Mouse (Mus musculus): ENCODE measurements around the gene Hykk. TPM values are rescaled to one million over a fixed set of nuclear protein-coding genes. Genes with fewer than 3 reads are reported as not detected.

Gene Hykk
- 2.8 and 3.1 TPM in 2 replicates for polyA plus RNA-seq (2014; fragmentation: Nextera tagmentation; extraction: Ambion mirVana)

- Histone ChIP-seq H3K4me3 (ENCODE audit: control insufficient read depth in 1 of 2, insufficient read depth in 1 of 2, low read depth in 1 of 2, low read length in 2 of 2) (peak within 1 kb of the TSS; percentile 73 to 79), H3K36me3 (ENCODE audit: control insufficient read depth, insufficient read depth, low read length) (0 out of 2 replicates have a peak, but pooled peaks cover under 1% of the 10 kb centered on the region), H3K9ac (ENCODE audit: low read length) (peak within 1 kb of the TSS; percentile 82), H3K9me3 (ENCODE audit: control insufficient read depth, low read length) (no peaks in the 10 kb centered on the region), H3K27me3 (ENCODE audit: control insufficient read depth, insufficient read depth, low read length) (no peaks in the 10 kb centered on the region), H3K4me2 (ENCODE audit: low read length) (peak within 1 kb of the TSS; percentile 77), H3K27ac (replicated peaks in 1 of 2; ENCODE audit: control insufficient read depth in 1 of 2, insufficient read depth in 1 of 2, low read depth in 2 of 2, low read length in 2 of 2) (peak within 1 kb of the TSS; percentile 46 to 58), H3K4me1 (ENCODE audit: control insufficient read depth in 2 of 2, insufficient read depth in 2 of 2, low read length in 2 of 2) (peaks cover 0 to 8% of the 10 kb centered on the region in 2 experiments; a peak in 1 of 4 replicates)
- ATAC-seq (ENCODE audit: insufficient number of reproducible peaks, insufficient read depth, low FRiP score, low read depth) = peak; percentile 94
- WGBS = under 1% methylated on average over 34 of the region's 34 CpGs
Measured at GRCm38 (mm10) chr9:54917010-54917677, at the start of gene Hykk. Hykk (plus strand) TSS chr9:54917283.

- no peaks in the 10 kb centered on the region for H3K4me1 ChIP-seq (ENCODE audit: control insufficient read depth in 2 of 2, insufficient read depth in 2 of 2, low read length in 2 of 2)
- H3K4me2 ChIP-seq (ENCODE audit: low read length) = no peak overlapping the region
- H3K9me3 ChIP-seq (ENCODE audit: control insufficient read depth, low read length) = no peaks in the 10 kb centered on the region
- no peaks in the 10 kb centered on the region for H3K27me3 ChIP-seq (ENCODE audit: control insufficient read depth, insufficient read depth, low read length)
- WGBS = 100% methylated on average over 1 of the region's 1 CpGs
- no peak overlapping the region for H3K9ac ChIP-seq (ENCODE audit: low read length)
- H3K36me3 ChIP-seq (ENCODE audit: control insufficient read depth, insufficient read depth, low read length) = peaks cover 52% of the 10 kb centered on the region
- H3K27ac ChIP-seq (replicated peaks in 1 of 2; ENCODE audit: control insufficient read depth in 1 of 2, insufficient read depth in 1 of 2, low read depth in 2 of 2, low read length in 2 of 2) = no peak overlapping the region
- no peak for ATAC-seq (ENCODE audit: insufficient number of reproducible peaks, insufficient read depth, low FRiP score, low read depth)
- H3K4me3 ChIP-seq (ENCODE audit: control insufficient read depth in 1 of 2, insufficient read depth in 1 of 2, low read depth in 1 of 2, low read length in 2 of 2) = no peak overlapping the region
Measured at GRCm38 (mm10) chr9:54878759-54879158, 38.3 kb upstream of the Hykk start.

GRCm38 (mm10) chr9:54892111-54892510 is 25.0 kb upstream of the Hykk start:
- Histone ChIP-seq H3K27ac (replicated peaks in 1 of 2; ENCODE audit: control insufficient read depth in 1 of 2, insufficient read depth in 1 of 2, low read depth in 2 of 2, low read length in 2 of 2) (no peak overlapping the region), H3K9me3 (ENCODE audit: control insufficient read depth, low read length) (no peaks in the 10 kb centered on the region), H3K4me3 (ENCODE audit: control insufficient read depth in 1 of 2, insufficient read depth in 1 of 2, low read depth in 1 of 2, low read length in 2 of 2) (no peak overlapping the region), H3K27me3 (ENCODE audit: control insufficient read depth, insufficient read depth, low read length) (no peaks in the 10 kb centered on the region), H3K4me2 (ENCODE audit: low read length) (no peak overlapping the region), H3K9ac (ENCODE audit: low read length) (no peak overlapping the region), H3K4me1 (ENCODE audit: control insufficient read depth in 2 of 2, insufficient read depth in 2 of 2, low read length in 2 of 2) (no peaks in the 10 kb centered on the region), H3K36me3 (ENCODE audit: control insufficient read depth, insufficient read depth, low read length) (peaks cover 86% of the 10 kb centered on the region)
- 50% methylated on average over 4 of the region's 4 CpGs for WGBS
- ATAC-seq (ENCODE audit: insufficient number of reproducible peaks, insufficient read depth, low FRiP score, low read depth) = no peak

DNA sequence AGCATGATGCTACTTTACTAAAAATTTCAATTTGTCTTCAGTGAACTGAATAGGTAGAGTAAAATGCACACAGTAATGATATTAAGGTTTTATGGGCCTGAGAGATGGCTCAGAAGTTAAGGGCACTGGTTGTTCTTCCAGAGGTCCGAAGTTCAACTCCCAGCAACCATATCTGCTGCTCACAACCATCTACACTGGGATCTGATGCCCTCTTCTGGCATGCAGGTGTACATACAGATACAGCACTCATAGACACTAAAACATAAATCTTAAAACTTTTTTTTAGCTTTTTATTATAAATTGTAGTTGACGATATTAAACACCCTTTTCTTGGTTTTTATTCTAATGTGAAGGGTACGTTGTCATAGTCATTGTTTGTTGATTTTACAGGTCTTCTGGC is 20.0 kb upstream of the Hykk start:
- 90% methylated on average over 3 of the region's 3 CpGs for WGBS
- H3K36me3 ChIP-seq (ENCODE audit: control insufficient read depth, insufficient read depth, low read length) = peaks cover 86% of the 10 kb centered on the region
- H3K27ac ChIP-seq (replicated peaks in 1 of 2; ENCODE audit: control insufficient read depth in 1 of 2, insufficient read depth in 1 of 2, low read depth in 2 of 2, low read length in 2 of 2) = no peak overlapping the region
- no peak overlapping the region for H3K9ac ChIP-seq (ENCODE audit: low read length)
- no peak overlapping the region for H3K4me3 ChIP-seq (ENCODE audit: control insufficient read depth in 1 of 2, insufficient read depth in 1 of 2, low read depth in 1 of 2, low read length in 2 of 2)
- H3K4me1 ChIP-seq (ENCODE audit: control insufficient read depth in 2 of 2, insufficient read depth in 2 of 2, low read length in 2 of 2) = no peaks in the 10 kb centered on the region
- no peak overlapping the region for H3K4me2 ChIP-seq (ENCODE audit: low read length)
- no peaks in the 10 kb centered on the region for H3K9me3 ChIP-seq (ENCODE audit: control insufficient read depth, low read length)
- no peak for ATAC-seq (ENCODE audit: insufficient number of reproducible peaks, insufficient read depth, low FRiP score, low read depth)
- no peaks in the 10 kb centered on the region for H3K27me3 ChIP-seq (ENCODE audit: control insufficient read depth, insufficient read depth, low read length)

GRCm38 (mm10) chr9:54909446-54909845 is 7.6 kb upstream of the Hykk start:
- Histone ChIP-seq H3K9ac (ENCODE audit: low read length) (no peak overlapping the region), H3K4me2 (ENCODE audit: low read length) (no peak overlapping the region), H3K27me3 (ENCODE audit: control insufficient read depth, insufficient read depth, low read length) (no peaks in the 10 kb centered on the region), H3K9me3 (ENCODE audit: control insufficient read depth, low read length) (no peaks in the 10 kb centered on the region), H3K27ac (replicated peaks in 1 of 2; ENCODE audit: control insufficient read depth in 1 of 2, insufficient read depth in 1 of 2, low read depth in 2 of 2, low read length in 2 of 2) (no peak overlapping the region), H3K36me3 (ENCODE audit: control insufficient read depth, insufficient read depth, low read length) (peaks cover 69% of the 10 kb centered on the region), H3K4me1 (ENCODE audit: control insufficient read depth in 2 of 2, insufficient read depth in 2 of 2, low read length in 2 of 2) (no peaks in the 10 kb centered on the region), H3K4me3 (ENCODE audit: control insufficient read depth in 1 of 2, insufficient read depth in 1 of 2, low read depth in 1 of 2, low read length in 2 of 2) (no peak overlapping the region)
- WGBS = 81% methylated on average over 5 of the region's 5 CpGs
- ATAC-seq (ENCODE audit: insufficient number of reproducible peaks, insufficient read depth, low FRiP score, low read depth) = no peak

DNA sequence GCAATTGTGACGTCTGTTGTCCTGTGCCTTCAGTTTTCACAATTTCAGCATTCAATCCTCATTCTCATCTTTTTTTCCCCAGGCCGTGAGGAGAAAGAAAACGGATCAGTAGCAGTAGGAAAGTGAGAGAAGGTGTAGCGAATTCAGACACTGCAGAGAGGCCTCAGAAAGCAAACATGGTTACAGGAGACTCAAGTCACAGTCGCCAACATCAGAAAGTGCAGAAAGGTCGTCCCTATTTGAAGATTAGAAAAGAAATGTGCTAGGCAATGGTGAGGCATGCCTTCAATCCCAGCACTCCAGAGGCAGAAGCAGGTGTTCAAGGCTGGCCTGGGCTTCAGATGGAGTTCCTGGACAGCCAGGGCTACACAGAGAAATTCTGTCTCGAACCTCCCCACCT is 1.5 kb upstream of the Hykk start:
- Histone ChIP-seq H3K4me2 (ENCODE audit: low read length) (no peak overlapping the region), H3K9ac (ENCODE audit: low read length) (no peak overlapping the region), H3K9me3 (ENCODE audit: control insufficient read depth, low read length) (no peaks in the 10 kb centered on the region), H3K27me3 (ENCODE audit: control insufficient read depth, insufficient read depth, low read length) (no peaks in the 10 kb centered on the region), H3K4me3 (ENCODE audit: control insufficient read depth in 1 of 2, insufficient read depth in 1 of 2, low read depth in 1 of 2, low read length in 2 of 2) (no peak overlapping the region), H3K36me3 (ENCODE audit: control insufficient read depth, insufficient read depth, low read length) (peaks cover 12% of the 10 kb centered on the region), H3K4me1 (ENCODE audit: control insufficient read depth in 2 of 2, insufficient read depth in 2 of 2, low read length in 2 of 2) (peaks cover 0 to 8% of the 10 kb centered on the region in 2 experiments; a peak in 1 of 4 replicates), H3K27ac (replicated peaks in 1 of 2; ENCODE audit: control insufficient read depth in 1 of 2, insufficient read depth in 1 of 2, low read depth in 2 of 2, low read length in 2 of 2) (no peak overlapping the region)
- 61% methylated on average over 7 of the region's 7 CpGs for WGBS
- ATAC-seq (ENCODE audit: insufficient number of reproducible peaks, insufficient read depth, low FRiP score, low read depth) = no peak

GRCm38 (mm10) chr9:54916401-54916800 is 682 bp upstream of the Hykk start:
- WGBS = 67% methylated on average over 8 of the region's 8 CpGs
- Histone ChIP-seq H3K36me3 (ENCODE audit: control insufficient read depth, insufficient read depth, low read length) (peaks cover 6% of the 10 kb centered on the region), H3K27ac (replicated peaks in 1 of 2; ENCODE audit: control insufficient read depth in 1 of 2, insufficient read depth in 1 of 2, low read depth in 2 of 2, low read length in 2 of 2) (no peak overlapping the region), H3K27me3 (ENCODE audit: control insufficient read depth, insufficient read depth, low read length) (no peaks in the 10 kb centered on the region), H3K4me3 (ENCODE audit: control insufficient read depth in 1 of 2, insufficient read depth in 1 of 2, low read depth in 1 of 2, low read length in 2 of 2) (peak overlapping the region in 1 of 2 experiments; percentile 73; a peak in 2 of 4 replicates), H3K9me3 (ENCODE audit: control insufficient read depth, low read length) (no peaks in the 10 kb centered on the region), H3K4me1 (ENCODE audit: control insufficient read depth in 2 of 2, insufficient read depth in 2 of 2, low read length in 2 of 2) (peaks cover 0 to 8% of the 10 kb centered on the region in 2 experiments; a peak in 1 of 4 replicates), H3K9ac (ENCODE audit: low read length) (no peak overlapping the region), H3K4me2 (ENCODE audit: low read length) (peak overlapping the region; percentile 77)
- no peak for ATAC-seq (ENCODE audit: insufficient number of reproducible peaks, insufficient read depth, low FRiP score, low read depth)

All from heart, embryonic 14.5 days (tissue).